Mouse (Mus musculus) Muller cell, postnatal 12 days (primary cell): ENCODE data around the gene Tmem9.

Experiments used
- DNase-seq: peaks from one replicate; pipeline ENCODE4 v3.0.0-alpha.2; 2015; ENCODE audit errors: inconsistent ontology term

Tmem9 gene

GRCm38 (mm10) chr1:136030201-136030600 is 22.3 kb downstream of the Tmem9 start:
- no peak for DNase-seq

- no peak for DNase-seq
These were observed 23.7 kb downstream of the Tmem9 start for GRCm38 (mm10) chr1:136031697-136032096.

GRCm38 (mm10) chr1:136032961-136033360 is 25.0 kb downstream of the Tmem9 start:
- DNase-seq: no peak

- peak; percentile 16 for DNase-seq
These were observed 31.0 kb downstream of the Tmem9 start for GRCm38 (mm10) chr1:136038746-136039538.

- no peak for DNase-seq
These were observed 32.5 kb downstream of the Tmem9 start for GRCm38 (mm10) chr1:136040452-136040851.

GRCm38 (mm10) chr1:136040874-136041273 is 32.9 kb downstream of the Tmem9 start:
- DNase-seq: no peak

GRCm38 (mm10) chr1:136045774-136046173 is 37.8 kb downstream of the Tmem9 start:
- peak; percentile 23 for DNase-seq

GRCm38 (mm10) chr1:136047432-136047831 is 39.5 kb downstream of the Tmem9 start:
- DNase-seq: no peak

- no peak for DNase-seq
These were observed 39.9 kb downstream of the Tmem9 start for GRCm38 (mm10) chr1:136047894-136048293.

- DNase-seq: peak; percentile 70
These were observed 42.5 kb downstream of the Tmem9 start, which contains the start of gene Ascl5 for GRCm38 (mm10) chr1:136050312-136051012. Ascl5 (plus strand) TSS chr1:136050804.

- DNase-seq: no peak
These were observed 43.0 kb downstream of the Tmem9 start for GRCm38 (mm10) chr1:136051013-136051315.

GRCm38 (mm10) chr1:136051465-136051864 is 43.5 kb downstream of the Tmem9 start:
- peak; percentile 80 for DNase-seq

- no peak for DNase-seq
These were observed 44.6 kb downstream of the Tmem9 start, which contains the start of gene Cacna1s for GRCm38 (mm10) chr1:136052547-136052946. Cacna1s (plus strand) TSS chr1:136052750.

- no peak for DNase-seq
These were observed 47.8 kb downstream of the Tmem9 start for GRCm38 (mm10) chr1:136055771-136056170.

- no peak for DNase-seq
These were observed 50.6 kb downstream of the Tmem9 start for GRCm38 (mm10) chr1:136058594-136058993.

GRCm38 (mm10) chr1:136061041-136061789 is 53.3 kb downstream of the Tmem9 start:
- no peak for DNase-seq

- DNase-seq: no peak
These were observed 53.8 kb downstream of the Tmem9 start for GRCm38 (mm10) chr1:136061790-136062141.

GRCm38 (mm10) chr1:136063991-136064390 is 56.0 kb downstream of the Tmem9 start:
- DNase-seq: peak; percentile 24

GRCm38 (mm10) chr1:136066621-136067020 is 58.7 kb downstream of the Tmem9 start:
- no peak for DNase-seq

GRCm38 (mm10) chr1:136067579-136067978 is 59.6 kb downstream of the Tmem9 start:
- DNase-seq: no peak

GRCm38 (mm10) chr1:136076086-136076485 is 68.1 kb downstream of the Tmem9 start:
- peak; percentile 47 for DNase-seq

- DNase-seq: no peak
These were observed 69.7 kb downstream of the Tmem9 start for GRCm38 (mm10) chr1:136077656-136078055.
